Mouse (Mus musculus) midbrain, embryonic 13.5 days (tissue): ENCODE results near the gene Nfam1. TPM values are rescaled to one million over a fixed set of nuclear protein-coding genes. Genes with fewer than 3 reads are reported as not detected.

Experiments
- ATAC-seq: fragments of 200-750 bp; cut with Nextera tagmentation; 2 replicates; pipeline ENCODE4 v1.8.0; 2017; ENCODE audit warnings: mild to moderate bottlenecking, moderate TSS enrichment, moderate library complexity
- H3K27ac ChIP-seq: fragments of 300-500 bp; sonication (generic); 2 replicates; pipeline ENCODE4 v1.5.1; 2015; ENCODE audit warnings: inconsistent platforms, mild to moderate bottlenecking, moderate library complexity
- H3K27me3 ChIP-seq: fragments of 300-500 bp; sonication (generic); 2 replicates; pipeline ENCODE4 v1.6.1; 2015; ENCODE audit warnings: mild to moderate bottlenecking, inconsistent platforms
- H3K36me3 ChIP-seq: fragments of 300-500 bp; sonication (generic); 2 replicates; pipeline ENCODE4 v1.6.1; 2015; ENCODE audit warnings: mild to moderate bottlenecking, inconsistent platforms
- H3K4me1 ChIP-seq: fragments of 300-500 bp; sonication (generic); replicated peaks from 2 replicates; pipeline ENCODE4 v1.6.1; 2015; ENCODE audit warnings: inconsistent platforms
- H3K4me2 ChIP-seq: fragments of 300-500 bp; sonication (generic); replicated peaks from 2 replicates; pipeline ENCODE4 v1.6.1; 2015; ENCODE audit warnings: moderate library complexity, mild to moderate bottlenecking, inconsistent platforms
- H3K4me3 ChIP-seq: fragments of 300-500 bp; sonication (generic); replicated peaks from 2 replicates; pipeline ENCODE4 v1.5.1; 2015; ENCODE audit warnings: mild to moderate bottlenecking, inconsistent platforms
- H3K9ac ChIP-seq: fragments of 300-500 bp; sonication (generic); replicated peaks from 2 replicates; pipeline ENCODE4 v1.6.1; 2015; ENCODE audit warnings: mild to moderate bottlenecking, inconsistent platforms
- H3K9me3 ChIP-seq: fragments of 300-500 bp; sonication (generic); 2 replicates; pipeline ENCODE4 v1.6.1; 2016; ENCODE audit warnings: mild to moderate bottlenecking, inconsistent platforms
- WGBS: fragments of 180-500 bp; shearing (Covaris S2); methylation state at CpG from one replicate; pipeline ENCODE4 v1.1.7; 2015; 5-methylcytosine and 5-hydroxymethylcytosine counted together
- microRNA-seq: library from miRNA; unstranded; fragments of <30 nt; microRNA quantifications from one replicate; pipeline ENCODE4, GENCODE M21; 2016
- polyA plus RNA-seq: library from polyadenylated mRNA; unstranded; fragments of >200 nt; fragmentation: Nextera tagmentation; extraction: Ambion mirVana; gene quantifications from 2 replicates; pipeline ENCODE4 v1.2.1, GENCODE M21; 2015

Nfam1 gene
- polyA plus RNA-seq, 1 experiment from 2014 or later, result 2.4 TPM

- H3K27ac ChIP-seq, result peak overlapping the region; percentile 83
- H3K4me3 ChIP-seq, result no peak overlapping the region
- H3K9me3 ChIP-seq, result no peaks in the 10 kb centered on the region
- H3K4me1 ChIP-seq, result peaks cover 99% of the 10 kb centered on the region
- WGBS, result 17% methylated on average over 4 of the region's 4 CpGs
- no peaks in the 10 kb centered on the region for H3K36me3 ChIP-seq
- ATAC-seq, result 0 out of 2 replicates have a peak, but pooled peaks have one; percentile 22
- 0 out of 2 replicates have a peak overlapping the region, but pooled peaks have one; percentile 19 for H3K9ac ChIP-seq
- peaks cover 67% of the 10 kb centered on the region for H3K27me3 ChIP-seq
- H3K4me2 ChIP-seq, result no peak overlapping the region
These were observed 80.0 kb downstream of the Nfam1 start for GRCm38 (mm10) chr15:82953096-82953495.

GRCm38 (mm10) chr15:82952292-82952705 is 80.8 kb downstream of the Nfam1 start:
- Histone ChIP-seq H3K9me3 (no peaks in the 10 kb centered on the region), H3K27ac (peak overlapping the region; percentile 83), H3K27me3 (peaks cover 68% of the 10 kb centered on the region), H3K36me3 (no peaks in the 10 kb centered on the region), H3K9ac (peak overlapping the region; percentile 49), H3K4me1 (peaks cover 99% of the 10 kb centered on the region), H3K4me2 (peak overlapping the region; percentile 27), H3K4me3 (no peak overlapping the region)
- 2% methylated on average over 20 of the region's 20 CpGs for WGBS
- peak; percentile 89 for ATAC-seq

- 59% methylated on average over 8 of the region's 8 CpGs for WGBS
- Histone ChIP-seq H3K4me2 (no peak overlapping the region), H3K27me3 (peaks cover 57% of the 10 kb centered on the region)
These were observed 82.9 kb downstream of the Nfam1 start for GRCm38 (mm10) chr15:82950246-82950645.

GRCm38 (mm10) chr15:82947431-82947830 is 85.7 kb downstream of the Nfam1 start:
- peaks cover 82% of the 10 kb centered on the region for H3K4me1 ChIP-seq
- H3K36me3 ChIP-seq, result no peaks in the 10 kb centered on the region
- H3K27ac ChIP-seq, result no peak overlapping the region
- H3K4me3 ChIP-seq, result no peak overlapping the region
- no peaks in the 10 kb centered on the region for H3K9me3 ChIP-seq
- WGBS, result 64% methylated on average over 5 of the region's 5 CpGs
- no peak overlapping the region for H3K9ac ChIP-seq
- H3K27me3 ChIP-seq, result peaks cover 35% of the 10 kb centered on the region
- no peak overlapping the region for H3K4me2 ChIP-seq
- no peak for ATAC-seq

More at GRCm38 (mm10) chr15:82950246-82950645, 82.9 kb downstream of the Nfam1 start:
- no peak overlapping the region for H3K27ac ChIP-seq
- peaks cover 97% of the 10 kb centered on the region for H3K4me1 ChIP-seq
- H3K36me3 ChIP-seq, result no peaks in the 10 kb centered on the region
- no peak overlapping the region for H3K4me3 ChIP-seq
- H3K9ac ChIP-seq, result 0 out of 2 replicates have a peak overlapping the region, but pooled peaks have one; percentile 8
- ATAC-seq, result no peak
- no peaks in the 10 kb centered on the region for H3K9me3 ChIP-seq

- Histone ChIP-seq H3K36me3 (peaks cover under 1% of the 10 kb centered on the region; the same call in 1 of the 2 replicates), H3K9me3 (no peaks in the 10 kb centered on the region), H3K4me2 (no peak overlapping the region), H3K4me3 (no peak overlapping the region), H3K27ac (no peak overlapping the region), H3K9ac (no peak overlapping the region), H3K4me1 (peaks cover 80% of the 10 kb centered on the region), H3K27me3 (peaks cover 23% of the 10 kb centered on the region)
- ATAC-seq, result no peak
- WGBS, result 67% methylated on average over 9 of the region's 9 CpGs
These were observed 88.5 kb downstream of the Nfam1 start for GRCm38 (mm10) chr15:82944479-82945195.

Small RNAs within 50 kb of the gene (microRNA-seq; reads per million reads assigned to microRNA genes)
- 28.2 reads per million, percentile 39 among the genes with 10 or more reads in this experiment for gene Mir3080

Other genes starting within 250 kb of the Nfam1 start
- gene Cyp2d26, start 239.0 kb downstream of the Nfam1 start, polyA plus RNA-seq, result not detected in 2 replicates
- gene Tcf20, start 45.4 kb downstream of the Nfam1 start, polyA plus RNA-seq, result 15.6 and 16.0 TPM in 2 replicates
- gene Serhl, start 56.2 kb upstream of the Nfam1 start, polyA plus RNA-seq, result 27.2 and 30.6 TPM in 2 replicates
- 72.4 and 77.0 TPM in 2 replicates for gene Rrp7a, start 89.5 kb upstream of the Nfam1 start, polyA plus RNA-seq
- gene Poldip3, start 116.1 kb upstream of the Nfam1 start, polyA plus RNA-seq, result 166 and 169 TPM in 2 replicates
- gene Cyb5r3, start 139.3 kb upstream of the Nfam1 start, polyA plus RNA-seq, result 123 and 133 TPM in 2 replicates
- gene A4galt, start 218.5 kb upstream of the Nfam1 start, polyA plus RNA-seq, result 1.9 and 2.4 TPM in 2 replicates